Mouse (Mus musculus) lung, postnatal 0 days (tissue): ENCODE measurements around the gene Lysmd2.

Experiments used
- CTCF ChIP-seq: IDR thresholded peaks from 2 replicates; pipeline ENCODE4 v1.5.1; 2016; ENCODE audit warnings: antibody characterized with exemption, mild to moderate bottlenecking
- EP300 ChIP-seq: IDR thresholded peaks from 2 replicates; pipeline ENCODE4 v1.6.1; 2016; ENCODE audit warnings: antibody characterized with exemption, mild to moderate bottlenecking, control low read depth

GRCm38 (mm10) chr9:75660917-75661316 is 35.4 kb downstream of the Lysmd2 start:
- no peak for TF ChIP-seq CTCF
- no peak for TF ChIP-seq EP300
